Mouse (Mus musculus): ENCODE data around the gene Rtl8a.
A peak's percentile ranks its signal among the peaks of the same experiment; 100 is the strongest.

- 0 out of 2 replicates have a peak, but pooled peaks have one; percentile 10 for TF ChIP-seq CTCF (IDR thresholded peaks at IDR 0.05; ENCODE audit: control insufficient read depth, insufficient read depth, low read length)
- no peak for TF ChIP-seq POLR2A (IDR thresholded peaks at IDR 0.05; ENCODE audit: borderline replicate concordance, control insufficient read depth, low read depth, low read length)
Measured at GRCm38 (mm10) chrX:53610571-53610970, 32.9 kb downstream of the Rtl8a start.

Measured in bone marrow, adult 2 months (tissue).